Mouse (Mus musculus): ENCODE results near the gene Rab3il1. TPM values are rescaled to one million over a fixed set of nuclear protein-coding genes. Genes with fewer than 3 reads are reported as not detected.

Gene Rab3il1
- total and polyA plus RNA-seq, 2 experiments from 2014 or later: 17.9 to 27.4 TPM

DNA sequence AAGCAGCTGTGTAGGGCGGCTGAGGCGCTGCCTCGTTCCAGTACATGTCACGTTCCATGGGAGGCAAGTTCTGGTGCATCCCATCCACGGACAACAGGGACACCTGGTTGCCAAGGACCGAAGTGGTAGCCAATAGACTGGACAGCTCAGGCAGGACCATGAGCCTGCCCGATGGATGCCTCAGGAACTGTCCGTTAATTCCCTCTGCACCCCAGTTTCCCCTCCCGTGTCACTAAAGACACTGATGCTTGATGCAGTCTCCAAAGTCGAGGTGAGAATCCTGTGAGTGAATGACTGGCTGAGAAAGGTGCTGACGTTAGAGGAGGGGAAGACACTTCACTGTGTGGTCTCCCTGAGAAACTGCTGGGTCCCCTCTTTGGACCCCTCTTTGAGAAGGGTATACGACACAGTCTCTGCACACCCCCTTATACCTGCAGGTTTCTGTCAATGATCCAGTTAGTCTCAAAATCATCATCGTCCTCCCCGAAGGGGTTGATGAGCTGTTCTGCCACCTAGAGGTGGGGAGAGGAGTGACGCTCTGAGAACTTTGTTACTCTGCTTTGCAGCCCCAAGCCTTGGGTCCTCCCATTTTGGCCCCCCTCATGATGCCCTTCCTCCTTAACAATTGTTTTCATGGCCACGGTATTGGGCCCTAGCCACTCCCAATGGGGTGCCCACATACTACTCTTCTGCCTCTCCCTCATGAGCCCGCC, 12.1 kb upstream of the Rab3il1 start:
- DNase-seq (ENCODE audit: low spot score) (no peak), ATAC-seq (ENCODE audit: insufficient read depth, low read depth) (no peak)
- Histone ChIP-seq H3K27ac (ENCODE audit: low read depth) (no peak overlapping the region), H3K4me2 (ENCODE audit: low read depth, low read length) (no peak overlapping the region), H3K9ac (replicated peaks; ENCODE audit: low read depth, low read length) (no peak overlapping the region), H3K27me3 (ENCODE audit: control insufficient read depth, insufficient read depth, low read length) (no peaks in the 10 kb centered on the region), H3K4me3 (ENCODE audit: low read depth, low read length) (no peak overlapping the region), H3K9me3 (replicated peaks; ENCODE audit: control insufficient read depth, low read length) (no peaks in the 10 kb centered on the region), H3K4me1 (ENCODE audit: control insufficient read depth, insufficient read depth) (0 out of 2 replicates have a peak, but pooled peaks cover 2% of the 10 kb centered on the region), H3K36me3 (replicated peaks; ENCODE audit: control insufficient read depth, insufficient read depth, low read length) (peaks cover 21% of the 10 kb centered on the region)
- TF ChIP-seq EP300 (IDR thresholded peaks at IDR 0.05; ENCODE audit: low read depth) (no peak), CTCF (IDR thresholded peaks at IDR 0.05; ENCODE audit: low read depth) (peak; percentile 68)
- WGBS: 55% methylated on average over 17 of the region's 17 CpGs

- H3K4me1 ChIP-seq (ENCODE audit: control insufficient read depth, insufficient read depth): 0 out of 2 replicates have a peak, but pooled peaks cover 2% of the 10 kb centered on the region
- DNase-seq (ENCODE audit: low spot score): no peak
- H3K36me3 ChIP-seq (replicated peaks; ENCODE audit: control insufficient read depth, insufficient read depth, low read length): peaks cover 15% of the 10 kb centered on the region
- no peaks in the 10 kb centered on the region for H3K9me3 ChIP-seq (replicated peaks; ENCODE audit: control insufficient read depth, low read length)
- no peak overlapping the region for H3K27ac ChIP-seq (ENCODE audit: low read depth)
- no peak overlapping the region for H3K4me2 ChIP-seq (ENCODE audit: low read depth, low read length)
- no peak overlapping the region for H3K4me3 ChIP-seq (ENCODE audit: low read depth, low read length)
- no peak for TF ChIP-seq EP300 (IDR thresholded peaks at IDR 0.05; ENCODE audit: low read depth)
- TF ChIP-seq CTCF (IDR thresholded peaks at IDR 0.05; ENCODE audit: low read depth): no peak
- no peaks in the 10 kb centered on the region for H3K27me3 ChIP-seq (ENCODE audit: control insufficient read depth, insufficient read depth, low read length)
- H3K9ac ChIP-seq (replicated peaks; ENCODE audit: low read depth, low read length): no peak overlapping the region
- ATAC-seq (ENCODE audit: insufficient read depth, low read depth): no peak
Measured at GRCm38 (mm10) chr19:9989884-9990256, 11.6 kb upstream of the Rab3il1 start.

DNA sequence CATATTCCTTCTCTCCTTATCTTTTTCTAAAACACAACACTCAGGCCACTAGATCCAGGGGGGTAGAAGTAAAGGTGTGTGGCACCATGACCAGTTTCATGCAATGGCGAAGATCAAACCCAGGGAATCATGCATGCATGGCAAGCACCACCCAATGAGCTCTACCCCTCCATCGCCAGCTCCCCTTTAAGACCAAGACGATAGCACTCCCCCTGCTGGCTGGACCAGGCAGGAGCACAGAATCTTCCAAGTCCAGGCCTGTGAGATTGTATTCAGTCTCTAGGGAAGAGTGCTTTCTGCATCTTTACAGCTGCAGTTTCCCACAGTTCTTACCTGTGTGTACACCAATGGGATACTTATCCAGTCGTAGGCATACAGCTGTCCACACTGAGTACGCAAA, 10.2 kb upstream of the Rab3il1 start:
- TF ChIP-seq CTCF (IDR thresholded peaks at IDR 0.05; ENCODE audit: low read depth) (peak; percentile 92), EP300 (IDR thresholded peaks at IDR 0.05; ENCODE audit: low read depth) (no peak)
- no peak overlapping the region for H3K4me3 ChIP-seq (ENCODE audit: low read depth, low read length)
- H3K4me2 ChIP-seq (ENCODE audit: low read depth, low read length): no peak overlapping the region
- no peaks in the 10 kb centered on the region for H3K9me3 ChIP-seq (replicated peaks; ENCODE audit: control insufficient read depth, low read length)
- peak; percentile 73 for DNase-seq (ENCODE audit: low spot score)
- peaks cover 1% of the 10 kb centered on the region; the same call in 1 of the 2 replicates for H3K36me3 ChIP-seq (replicated peaks; ENCODE audit: control insufficient read depth, insufficient read depth, low read length)
- WGBS: 28% methylated on average over 5 of the region's 5 CpGs
- no peak overlapping the region for H3K9ac ChIP-seq (replicated peaks; ENCODE audit: low read depth, low read length)
- peak; percentile 24; the same call in 1 of the 2 replicates for ATAC-seq (ENCODE audit: insufficient read depth, low read depth)
- H3K4me1 ChIP-seq (ENCODE audit: control insufficient read depth, insufficient read depth): 0 out of 2 replicates have a peak, but pooled peaks cover 2% of the 10 kb centered on the region
- H3K27ac ChIP-seq (ENCODE audit: low read depth): no peak overlapping the region
- H3K27me3 ChIP-seq (ENCODE audit: control insufficient read depth, insufficient read depth, low read length): no peaks in the 10 kb centered on the region

GRCm38 (mm10) chr19:9992011-9992958, 9.2 kb upstream of the Rab3il1 start:
- no peaks in the 10 kb centered on the region for H3K9me3 ChIP-seq (replicated peaks; ENCODE audit: control insufficient read depth, low read length)
- peak overlapping the region; percentile 46 for H3K4me2 ChIP-seq (ENCODE audit: low read depth, low read length)
- DNase-seq (ENCODE audit: low spot score) (no peak), ATAC-seq (ENCODE audit: insufficient read depth, low read depth) (peak; percentile 3; the same call in 1 of the 2 replicates)
- no peak overlapping the region for H3K9ac ChIP-seq (replicated peaks; ENCODE audit: low read depth, low read length)
- TF ChIP-seq EP300 (IDR thresholded peaks at IDR 0.05; ENCODE audit: low read depth) (no peak), CTCF (IDR thresholded peaks at IDR 0.05; ENCODE audit: low read depth) (no peak)
- H3K4me1 ChIP-seq (ENCODE audit: control insufficient read depth, insufficient read depth): 0 out of 2 replicates have a peak, but pooled peaks cover 2% of the 10 kb centered on the region
- no peaks in the 10 kb centered on the region for H3K36me3 ChIP-seq (replicated peaks; ENCODE audit: control insufficient read depth, insufficient read depth, low read length)
- H3K27ac ChIP-seq (ENCODE audit: low read depth): no peak overlapping the region
- 55% methylated on average over 26 of the region's 26 CpGs for WGBS
- no peak overlapping the region for H3K4me3 ChIP-seq (ENCODE audit: low read depth, low read length)
- no peaks in the 10 kb centered on the region for H3K27me3 ChIP-seq (ENCODE audit: control insufficient read depth, insufficient read depth, low read length)

DNA sequence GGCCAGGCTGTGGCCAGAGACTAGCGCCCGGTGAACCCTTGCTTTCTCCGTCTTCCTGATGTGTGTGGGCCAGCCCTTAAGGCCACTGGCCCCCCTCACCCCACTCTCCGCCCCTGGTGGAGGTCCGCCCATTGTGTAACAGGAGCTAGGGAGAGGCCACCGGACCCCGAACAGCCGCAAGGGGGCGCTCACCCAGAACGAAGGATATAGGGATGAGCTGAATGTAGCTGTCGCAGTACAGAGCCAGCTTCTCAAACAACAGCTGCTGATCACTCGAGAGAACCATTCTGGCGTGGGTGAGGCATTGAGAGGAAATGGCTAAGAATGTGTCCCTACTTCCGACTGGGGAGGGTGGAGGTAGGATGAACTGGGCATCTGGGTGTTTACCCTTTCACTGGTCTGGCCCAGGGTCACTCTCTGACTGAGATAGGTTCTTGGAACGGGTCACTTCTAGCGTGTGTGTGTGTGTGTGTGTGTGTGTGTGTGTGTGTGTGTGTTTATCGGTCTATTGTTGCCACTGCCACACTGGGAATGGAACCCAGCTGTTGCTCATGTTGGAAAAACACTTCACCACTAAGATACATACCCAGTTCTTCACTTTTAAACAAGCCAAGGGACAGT, 8.3 kb upstream of the Rab3il1 start:
- Histone ChIP-seq H3K4me1 (ENCODE audit: control insufficient read depth, insufficient read depth) (0 out of 2 replicates have a peak, but pooled peaks cover 2% of the 10 kb centered on the region), H3K27ac (ENCODE audit: low read depth) (no peak overlapping the region), H3K9me3 (replicated peaks; ENCODE audit: control insufficient read depth, low read length) (no peaks in the 10 kb centered on the region), H3K4me2 (ENCODE audit: low read depth, low read length) (peak overlapping the region; percentile 46), H3K36me3 (replicated peaks; ENCODE audit: control insufficient read depth, insufficient read depth, low read length) (no peaks in the 10 kb centered on the region), H3K9ac (replicated peaks; ENCODE audit: low read depth, low read length) (no peak overlapping the region), H3K4me3 (ENCODE audit: low read depth, low read length) (no peak overlapping the region), H3K27me3 (ENCODE audit: control insufficient read depth, insufficient read depth, low read length) (no peaks in the 10 kb centered on the region)
- ATAC-seq (ENCODE audit: insufficient read depth, low read depth) (peak; percentile 85), DNase-seq (ENCODE audit: low spot score) (peak; percentile 81)
- 7% methylated on average over 17 of the region's 17 CpGs for WGBS
- TF ChIP-seq CTCF (IDR thresholded peaks at IDR 0.05; ENCODE audit: low read depth): peak; percentile 80
- no peak for TF ChIP-seq EP300 (IDR thresholded peaks at IDR 0.05; ENCODE audit: low read depth)

Data from heart, postnatal 0 days (tissue).